Mouse (Mus musculus): Measurements from ENCODE around the gene Zbtb32.

DNA sequence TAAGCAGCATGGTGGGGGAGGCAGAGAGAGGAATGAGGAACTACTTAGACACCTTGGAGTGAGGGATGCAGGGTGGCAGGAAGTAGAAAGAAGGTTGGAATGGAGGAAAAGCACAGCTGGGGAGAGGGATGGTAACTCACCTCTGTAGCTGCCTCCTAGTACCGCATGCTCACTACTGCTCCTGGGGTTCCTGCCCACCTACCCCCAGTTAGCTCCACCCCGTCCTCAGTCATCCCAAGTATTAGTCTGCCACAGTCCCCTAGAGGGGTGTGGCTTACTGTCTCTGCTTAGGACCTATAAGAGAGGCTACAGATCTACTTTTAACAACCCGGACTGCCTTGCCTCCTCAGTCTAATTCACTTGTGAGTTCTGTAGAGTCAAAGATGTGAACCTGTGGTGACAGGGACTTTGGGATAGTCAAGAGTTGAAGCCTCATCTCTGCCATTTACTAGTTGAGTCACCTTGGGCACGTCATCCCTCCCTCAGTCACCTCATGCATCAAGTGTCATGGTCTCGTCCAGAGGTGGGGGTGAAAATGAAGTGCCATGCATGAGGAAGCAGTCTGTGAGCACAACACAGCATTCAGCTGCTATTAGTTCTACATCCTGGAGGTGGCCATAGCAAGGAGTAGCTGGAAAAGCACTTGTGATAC is 5.8 kb downstream of the Zbtb32 start:
- TF ChIP-seq CTCF (IDR thresholded peaks at IDR 0.05; ENCODE audit: borderline replicate concordance, control insufficient read depth, extremely low read depth, insufficient read depth, low read length, poor library complexity) (no peak), POLR2A (IDR thresholded peaks at IDR 0.05; ENCODE audit: control insufficient read depth, extremely low read depth, insufficient read depth, low read length, poor library complexity) (no peak)
